In genomic region chr12:112605766-112606165, GRCm38 (mm10) we compare ENCODE assay signal across 9 mouse cellular contexts. TPM values are rescaled to one million over a fixed set of nuclear protein-coding genes. Genes with fewer than 3 reads are reported as not detected.
DNase-seq lines count a peak whose midpoint lies in the region; ATAC-seq and TF ChIP-seq lines count a peak whose summit lies in the region.
"Had no signal": no experiment of that assay in that cellular context is flagged by ENCODE, and none has a peak within 500 bp of the region (broad histone marks: within the 10 kb centered on the region; RNA-seq: fewer than 3 reads in every experiment).

No protein-coding gene starts in this region.

- no peaks in the 10 kb centered on the region for H3K36me3 ChIP-seq in hindbrain, postnatal 0 days (ENCODE audit: insufficient read depth, low read length)
- H3K36me3 ChIP-seq: hindbrain, embryonic 15.5 days had no signal

- no peak overlapping the region for H3K4me3 ChIP-seq in hindbrain, postnatal 0 days (ENCODE audit: low read length)
- H3K4me3 ChIP-seq in left cerebral cortex, adult 2 months, result no peak overlapping the region
- H3K4me3 ChIP-seq: hindbrain, embryonic 15.5 days had no signal

- H3K9me3 ChIP-seq in hindbrain, postnatal 0 days (ENCODE audit: low read length), result no peaks in the 10 kb centered on the region
- H3K9me3 ChIP-seq: hindbrain, embryonic 15.5 days had no signal

- H3K27ac ChIP-seq in hindbrain, postnatal 0 days, result no peak overlapping the region
- no peak overlapping the region for H3K27ac ChIP-seq in left cerebral cortex, adult 2 months
- H3K27ac ChIP-seq: hindbrain, embryonic 15.5 days had no signal

- ATAC-seq in frontal cortex, adult (ENCODE audit: low TSS enrichment), result peak; percentile 79
- ATAC-seq in hindbrain, postnatal 0 days, result peak; percentile 81
- peak; percentile 89 for ATAC-seq in megakaryocyte-erythroid progenitor cell, adult 5-6 weeks (replicated peaks; ENCODE audit: low FRiP score, low TSS enrichment, poor library complexity, severe bottlenecking)

- 49% methylated on average over 6 of the region's 6 CpGs for WGBS in hindbrain, postnatal 0 days

- DNase-seq in Muller cell, postnatal 12 days (ENCODE audit: inconsistent ontology term), result peak; percentile 72
- peak; percentile 71 for DNase-seq in cerebellum, adult 8-10 months
- DNase-seq in hindbrain, postnatal 0 days (ENCODE audit: low spot score), result peak; percentile 76
- DNase-seq in left cerebral cortex, adult 2 months (ENCODE audit: extremely low spot score in 1 of 2, low spot score in 2 of 2), result peak; percentile 82 to 89
- DNase-seq in right cerebral cortex, postnatal 25 days, result peak; percentile 80
- DNase-seq in urinary bladder, postnatal 4 days (ENCODE audit: low spot score in 2 of 2), result peak; percentile 73 to 82

- TF ChIP-seq CTCF in hindbrain, postnatal 0 days (IDR thresholded peaks at IDR 0.05; ENCODE audit: low read depth), result peak; percentile 93
- TF ChIP-seq CTCF in left cerebral cortex, adult 2 months (IDR thresholded peaks at IDR 0.05), result peak; percentile 95

- H3K4me1 ChIP-seq in hindbrain, postnatal 0 days (ENCODE audit: insufficient read depth, low read length), result no peaks in the 10 kb centered on the region

- intact Hi-C loops in left cerebral cortex, adult 2 months (cut with DNase I), result loop anchor here (1.0 kb wide), 1 partner anchor 53 kb away; no protein-coding TSS in a partner anchor

- no peak overlapping the region for H3K9ac ChIP-seq in hindbrain, postnatal 0 days (replicated peaks; ENCODE audit: low read length)
- H3K9ac ChIP-seq: hindbrain, embryonic 15.5 days had no signal

- no peaks in the 10 kb centered on the region for H3K27me3 ChIP-seq in hindbrain, postnatal 0 days (ENCODE audit: insufficient read depth, low read length)
- H3K27me3 ChIP-seq: hindbrain, embryonic 15.5 days had no signal

- no peak overlapping the region for H3K4me2 ChIP-seq in hindbrain, postnatal 0 days (ENCODE audit: low read depth, low read length)
- H3K4me2 ChIP-seq: hindbrain, embryonic 15.5 days had no signal

RNA-seq across cellular contexts. Expression of gene Adssl1, which starts 14.1 kb away (rescaled TPM):
- 2.6 and 7.5 TPM in 2 replicates for total RNA-seq in hindbrain, postnatal 0 days (2014; rRNA removed)
- polyA plus RNA-seq in hindbrain, postnatal 0 days (2015; fragmentation: Nextera tagmentation; extraction: Ambion mirVana), result 8.4 and 9.2 TPM in 2 replicates
- 10 to 100 TPM; 16.2 to 16.5 TPM for total RNA-seq in left cerebral cortex, adult 2 months (2021)
- total RNA-seq in megakaryocyte-erythroid progenitor cell, adult 5-6 weeks (2014; fragmentation: Nextera tagmentation), result 3.7 and 6.2 TPM in 2 replicates
- total RNA-seq in megakaryocyte-erythroid progenitor cell, adult 5-6 weeks (2017), result 5.0 and 5.8 TPM in 2 replicates

RNA-seq across cellular contexts. Expression of gene Inf2, which starts 17.2 kb away (rescaled TPM):
- 5.9 and 6.3 TPM in 2 replicates for total RNA-seq in hindbrain, postnatal 0 days (2014; rRNA removed)
- 0.96 and 1.4 TPM in 2 replicates for polyA plus RNA-seq in hindbrain, postnatal 0 days (2015; fragmentation: Nextera tagmentation; extraction: Ambion mirVana)
- 100 to 1,000 TPM; 131 to 151 TPM for total RNA-seq in left cerebral cortex, adult 2 months (2021)
- 10.8 and 11.3 TPM in 2 replicates for total RNA-seq in megakaryocyte-erythroid progenitor cell, adult 5-6 weeks (2014; fragmentation: Nextera tagmentation)
- total RNA-seq in megakaryocyte-erythroid progenitor cell, adult 5-6 weeks (2017), result 2.4 and 4.6 TPM in 2 replicates

RNA-seq across cellular contexts. Expression of gene Siva1, which starts 38.7 kb away (rescaled TPM):
- total RNA-seq in hindbrain, postnatal 0 days (2014; rRNA removed), result 24.1 and 34.8 TPM in 2 replicates
- 59.3 and 62.2 TPM in 2 replicates for polyA plus RNA-seq in hindbrain, postnatal 0 days (2015; fragmentation: Nextera tagmentation; extraction: Ambion mirVana)
- 10 to 100 TPM; 19.7 to 21.5 TPM for total RNA-seq in left cerebral cortex, adult 2 months (2021)
- 168 and 170 TPM in 2 replicates for total RNA-seq in megakaryocyte-erythroid progenitor cell, adult 5-6 weeks (2014; fragmentation: Nextera tagmentation)
- total RNA-seq in megakaryocyte-erythroid progenitor cell, adult 5-6 weeks (2017), result 169 and 202 TPM in 2 replicates

Comparison
In these comparisons a context has a peak if more than half of its experiments do, and no peak if none do; other contexts are left out.
1. RNA of gene Inf2, which starts 17.2 kb away (total RNA-seq): 131 to 151 TPM in left cerebral cortex, adult 2 months; 2.4 to 11.3 TPM in megakaryocyte-erythroid progenitor cell, adult 5-6 weeks and 5.9 to 6.3 TPM in hindbrain, postnatal 0 days; every median in the first group is over 10 times any median in the second.
2. Peak in every context shown above with its lines, with median percentiles within 50 percentile points of each other: DNase-seq and ATAC-seq.